Mouse (Mus musculus) forebrain, embryonic 12.5 days (tissue): ENCODE results near the gene Insrr. TPM values are rescaled to one million over a fixed set of nuclear protein-coding genes. Genes with fewer than 3 reads are reported as not detected.

Experiments
- ATAC-seq: fragments of 200-750 bp; cut with Nextera tagmentation; 2 replicates; pipeline ENCODE4 v1.8.0; 2017; ENCODE audit warnings: moderate TSS enrichment; ENCODE audit not compliant: low FRiP score
- H3K27ac ChIP-seq: fragments of 300-500 bp; sonication (generic); 2 replicates; pipeline ENCODE4 v1.5.1; 2016; ENCODE audit warnings: mild to moderate bottlenecking
- H3K27me3 ChIP-seq: fragments of 300-500 bp; sonication (generic); 2 replicates; pipeline ENCODE4 v1.6.1; 2016; ENCODE audit warnings: mild to moderate bottlenecking
- H3K36me3 ChIP-seq: fragments of 300-500 bp; sonication (generic); replicated peaks from 2 replicates; pipeline ENCODE4 v1.6.1; 2016; ENCODE audit warnings: mild to moderate bottlenecking
- H3K4me1 ChIP-seq: fragments of 300-500 bp; sonication (generic); 2 replicates; pipeline ENCODE4 v1.6.1; 2016
- H3K4me2 ChIP-seq: fragments of 300-500 bp; sonication (generic); 2 replicates; pipeline ENCODE4 v1.6.1; 2016; ENCODE audit warnings: mild to moderate bottlenecking, moderate library complexity
- H3K4me3 ChIP-seq: fragments of 300-500 bp; sonication (generic); replicated peaks from 2 replicates; pipeline ENCODE4 v1.5.1; 2016; ENCODE audit warnings: mild to moderate bottlenecking
- H3K9ac ChIP-seq: fragments of 300-500 bp; sonication (generic); 2 replicates; pipeline ENCODE4 v1.6.1; 2016; ENCODE audit warnings: mild to moderate bottlenecking
- H3K9me3 ChIP-seq: fragments of 300-500 bp; sonication (generic); 2 replicates; pipeline ENCODE4 v1.6.1; 2016
- WGBS: fragments of 180-500 bp; shearing (Covaris S2); methylation state at CpG from one replicate; pipeline ENCODE4 v1.1.7; 2016; 5-methylcytosine and 5-hydroxymethylcytosine counted together
- polyA plus RNA-seq: library from polyadenylated mRNA; unstranded; fragments of >200 nt; fragmentation: Nextera tagmentation; extraction: Ambion mirVana; gene quantifications from 2 replicates; pipeline ENCODE4 v1.2.1, GENCODE M21; 2016

Insrr gene
- polyA plus RNA-seq: 0.65 and 1.0 TPM in 2 replicates

GRCm38 (mm10) chr3:87796736-87797334 lies at the start of gene Insrr:
Insrr (plus strand) TSS chr3:87796951.
- under 1% methylated on average over 29 of the region's 29 CpGs for WGBS
- Histone ChIP-seq H3K27ac (no peak within 1 kb of the TSS), H3K4me1 (peaks cover 30% of the 10 kb centered on the region), H3K4me3 (peak within 1 kb of the TSS; percentile 37), H3K9ac (peak within 1 kb of the TSS; percentile 48; the same call in 1 of the 2 replicates), H3K36me3 (no peaks in the 10 kb centered on the region), H3K4me2 (peak within 1 kb of the TSS; percentile 56), H3K27me3 (peaks cover 99% of the 10 kb centered on the region), H3K9me3 (no peaks in the 10 kb centered on the region)
- no peak for ATAC-seq

DNA sequence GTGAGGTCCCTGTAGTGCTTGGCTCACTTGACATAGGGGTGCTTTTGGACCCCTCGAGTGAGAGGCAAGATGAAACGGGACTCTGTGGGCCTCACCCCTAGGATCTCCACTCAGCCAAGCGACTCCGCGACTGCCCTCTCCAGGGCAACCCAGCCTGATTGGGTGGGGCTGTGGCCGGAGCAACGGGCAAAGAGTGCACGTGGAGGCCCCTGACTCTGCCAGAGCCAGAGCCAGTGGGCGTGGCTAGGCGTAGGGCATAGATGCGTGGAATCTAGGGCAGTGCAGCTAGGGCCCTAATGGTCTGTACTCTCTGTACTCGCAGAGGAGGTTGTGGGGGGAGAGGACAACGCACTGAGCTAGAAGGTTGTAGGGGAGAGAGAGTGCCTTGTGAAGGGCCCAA lies 48.3 kb upstream of the Insrr start, which contains the start of gene Lrrc71:
Gene Lrrc71, minus strand, starts transcription at position 195 of the 400 bp plus-strand sequence.
- Histone ChIP-seq H3K4me1 (peaks cover 12% of the 10 kb centered on the region), H3K9ac (no peak within 1 kb of the TSS), H3K36me3 (no peaks in the 10 kb centered on the region), H3K27ac (no peak within 1 kb of the TSS), H3K9me3 (no peaks in the 10 kb centered on the region), H3K27me3 (peaks cover 7% of the 10 kb centered on the region; the same call in 1 of the 2 replicates), H3K4me3 (no peak within 1 kb of the TSS), H3K4me2 (no peak within 1 kb of the TSS)
- no peak for ATAC-seq
- WGBS: 56% methylated on average over 13 of the region's 13 CpGs

DNA sequence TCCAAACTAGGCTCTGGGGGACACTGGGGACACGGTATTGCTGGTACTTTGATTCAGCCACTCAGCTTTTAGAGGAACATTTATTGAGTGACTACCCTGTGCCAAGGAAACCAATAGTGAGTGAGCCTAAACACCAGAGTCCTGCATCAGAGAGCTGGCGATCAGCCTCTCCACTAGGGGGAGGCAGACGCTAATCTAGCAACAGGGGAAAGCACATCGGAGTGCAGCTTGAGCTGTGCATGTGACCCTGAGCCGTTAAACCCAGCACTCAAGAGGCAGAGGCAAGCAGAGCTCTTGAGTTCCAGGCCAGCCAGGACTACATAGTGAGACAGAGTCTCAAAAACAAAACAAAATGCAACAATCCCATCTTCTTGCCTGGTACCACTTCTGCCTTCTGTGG lies 47.7 kb upstream of the Insrr start:
- WGBS: 19% methylated on average over 5 of the region's 5 CpGs
- ATAC-seq: peak; percentile 46; the same call in 1 of the 2 replicates
- H3K27ac ChIP-seq: no peak overlapping the region
- H3K9ac ChIP-seq: no peak overlapping the region
- H3K36me3 ChIP-seq: no peaks in the 10 kb centered on the region
- H3K9me3 ChIP-seq: no peaks in the 10 kb centered on the region
- peaks cover 10% of the 10 kb centered on the region for H3K27me3 ChIP-seq
- no peak overlapping the region for H3K4me2 ChIP-seq
- no peak overlapping the region for H3K4me3 ChIP-seq
- H3K4me1 ChIP-seq: peaks cover 12% of the 10 kb centered on the region

GRCm38 (mm10) chr3:87749977-87750376 lies 46.8 kb upstream of the Insrr start:
- no peak for ATAC-seq
- no peak overlapping the region for H3K27ac ChIP-seq

GRCm38 (mm10) chr3:87752567-87752966 lies 44.2 kb upstream of the Insrr start:
- Histone ChIP-seq H3K9ac (no peak overlapping the region), H3K36me3 (no peaks in the 10 kb centered on the region), H3K4me1 (peaks cover 11% of the 10 kb centered on the region), H3K27me3 (peaks cover 39% of the 10 kb centered on the region), H3K9me3 (no peaks in the 10 kb centered on the region), H3K4me3 (no peak overlapping the region), H3K27ac (no peak overlapping the region), H3K4me2 (no peak overlapping the region)
- ATAC-seq: no peak
- 89% methylated on average over 3 of the region's 3 CpGs for WGBS

More at GRCm38 (mm10) chr3:87749977-87750376, 46.8 kb upstream of the Insrr start:
- Histone ChIP-seq H3K4me2 (no peak overlapping the region), H3K27me3 (peaks cover 20% of the 10 kb centered on the region), H3K9me3 (no peaks in the 10 kb centered on the region), H3K9ac (no peak overlapping the region), H3K4me1 (peaks cover 9% of the 10 kb centered on the region), H3K4me3 (no peak overlapping the region), H3K36me3 (no peaks in the 10 kb centered on the region)
- WGBS: 87% methylated on average over 12 of the region's 12 CpGs

GRCm38 (mm10) chr3:87753829-87754228 lies 42.9 kb upstream of the Insrr start:
- 85% methylated on average over 13 of the region's 13 CpGs for WGBS
- Histone ChIP-seq H3K4me3 (no peak overlapping the region), H3K9me3 (no peaks in the 10 kb centered on the region), H3K36me3 (no peaks in the 10 kb centered on the region), H3K9ac (no peak overlapping the region), H3K27me3 (peaks cover 42% of the 10 kb centered on the region), H3K4me2 (no peak overlapping the region), H3K27ac (no peak overlapping the region), H3K4me1 (peaks cover 11% of the 10 kb centered on the region)
- ATAC-seq: no peak

GRCm38 (mm10) chr3:87755964-87756363 lies 40.8 kb upstream of the Insrr start:
- Histone ChIP-seq H3K27ac (no peak overlapping the region), H3K27me3 (peaks cover 46% of the 10 kb centered on the region)
- WGBS: 2% methylated on average over 24 of the region's 24 CpGs

GRCm38 (mm10) chr3:87756488-87756887 lies 40.3 kb upstream of the Insrr start:
- no peak overlapping the region for H3K9ac ChIP-seq
- H3K4me1 ChIP-seq: peaks cover 11% of the 10 kb centered on the region
- WGBS: 54% methylated on average over 20 of the region's 20 CpGs
- no peak overlapping the region for H3K4me3 ChIP-seq
- peak; percentile 42; the same call in 1 of the 2 replicates for ATAC-seq
- peak overlapping the region; percentile 49 for H3K4me2 ChIP-seq
- no peaks in the 10 kb centered on the region for H3K9me3 ChIP-seq
- H3K27ac ChIP-seq: no peak overlapping the region
- peaks cover 46% of the 10 kb centered on the region for H3K27me3 ChIP-seq
- no peaks in the 10 kb centered on the region for H3K36me3 ChIP-seq

More at GRCm38 (mm10) chr3:87755964-87756363, 40.8 kb upstream of the Insrr start:
- Histone ChIP-seq H3K4me1 (peaks cover 11% of the 10 kb centered on the region), H3K9ac (0 out of 2 replicates have a peak overlapping the region, but pooled peaks have one; percentile 41), H3K36me3 (no peaks in the 10 kb centered on the region), H3K9me3 (no peaks in the 10 kb centered on the region), H3K4me2 (peak overlapping the region; percentile 49), H3K4me3 (peak overlapping the region; percentile 25)
- peak; percentile 85 for ATAC-seq

GRCm38 (mm10) chr3:87758641-87759040 lies 38.1 kb upstream of the Insrr start:
- peaks cover 15% of the 10 kb centered on the region for H3K4me1 ChIP-seq
- no peaks in the 10 kb centered on the region for H3K36me3 ChIP-seq
- 45% methylated on average over 5 of the region's 5 CpGs for WGBS
- H3K4me2 ChIP-seq: no peak overlapping the region
- no peak for ATAC-seq
- H3K27ac ChIP-seq: no peak overlapping the region
- no peak overlapping the region for H3K9ac ChIP-seq
- H3K27me3 ChIP-seq: peaks cover 53% of the 10 kb centered on the region
- no peaks in the 10 kb centered on the region for H3K9me3 ChIP-seq
- no peak overlapping the region for H3K4me3 ChIP-seq

GRCm38 (mm10) chr3:87761408-87762375 lies 35.1 kb upstream of the Insrr start:
- Histone ChIP-seq H3K4me1 (peaks cover 16% of the 10 kb centered on the region), H3K9me3 (no peaks in the 10 kb centered on the region), H3K4me3 (no peak overlapping the region), H3K4me2 (no peak overlapping the region), H3K27me3 (peaks cover 52% of the 10 kb centered on the region), H3K9ac (no peak overlapping the region), H3K36me3 (no peaks in the 10 kb centered on the region), H3K27ac (no peak overlapping the region)
- no peak for ATAC-seq
- WGBS: 76% methylated on average over 20 of the region's 20 CpGs

DNA sequence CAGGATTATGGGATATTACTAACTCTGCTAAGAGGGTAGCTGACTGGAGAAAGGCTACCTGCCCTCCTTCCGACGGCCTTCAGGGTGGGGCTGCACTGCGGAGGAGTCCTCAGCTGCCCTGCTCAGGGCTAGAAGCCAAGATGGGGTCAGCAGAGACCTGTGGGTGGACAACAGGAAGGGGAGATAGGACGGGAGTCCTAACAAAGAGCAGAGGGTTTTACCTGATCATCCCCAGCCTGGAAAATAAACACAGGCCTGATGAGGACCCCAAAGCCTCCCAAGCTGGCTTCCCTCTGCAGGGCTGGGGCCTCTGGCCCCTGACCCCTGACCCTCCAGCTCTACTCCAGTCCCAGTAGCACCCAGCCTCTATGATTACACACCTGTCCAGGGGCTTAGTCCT lies 33.5 kb upstream of the Insrr start:
- no peaks in the 10 kb centered on the region for H3K9me3 ChIP-seq
- H3K4me2 ChIP-seq: no peak overlapping the region
- H3K4me1 ChIP-seq: peaks cover 15% of the 10 kb centered on the region
- peaks cover 55% of the 10 kb centered on the region for H3K27me3 ChIP-seq
- no peaks in the 10 kb centered on the region for H3K36me3 ChIP-seq
- 79% methylated on average over 4 of the region's 4 CpGs for WGBS
- 0 out of 2 replicates have a peak overlapping the region, but pooled peaks have one; percentile 21 for H3K27ac ChIP-seq
- no peak overlapping the region for H3K9ac ChIP-seq
- no peak for ATAC-seq
- no peak overlapping the region for H3K4me3 ChIP-seq

GRCm38 (mm10) chr3:87763683-87764289 lies 33.0 kb upstream of the Insrr start:
- 28% methylated on average over 15 of the region's 15 CpGs for WGBS
- no peak overlapping the region for H3K4me3 ChIP-seq
- 0 out of 2 replicates have a peak overlapping the region, but pooled peaks have one; percentile 31 for H3K27ac ChIP-seq
- no peak for ATAC-seq
- H3K36me3 ChIP-seq: no peaks in the 10 kb centered on the region
- no peak overlapping the region for H3K9ac ChIP-seq
- no peak overlapping the region for H3K4me2 ChIP-seq
- peaks cover 16% of the 10 kb centered on the region for H3K4me1 ChIP-seq
- H3K9me3 ChIP-seq: no peaks in the 10 kb centered on the region
- peaks cover 61% of the 10 kb centered on the region for H3K27me3 ChIP-seq
